Mouse (Mus musculus): Measurements from ENCODE around the gene Acsf3.

GRCm38 (mm10) chr8:122752111-122752721, 23.1 kb upstream of the Acsf3 start:
- TF ChIP-seq CTCF (IDR thresholded peaks at IDR 0.05 in 2 of 3, conservative IDR thresholded peaks at IDR 0.05 in 1 of 3; ENCODE audit: control insufficient read depth in 1 of 3, insufficient read depth in 1 of 3, low read depth in 2 of 3, low read length in 3 of 3, poor library complexity in 1 of 3, severe bottlenecking in 1 of 3) = no peak
- no peak for TF ChIP-seq MXI1 (IDR thresholded peaks at IDR 0.05; ENCODE audit: low read depth, low read length)
- TF ChIP-seq E2F4 (IDR thresholded peaks at IDR 0.05; ENCODE audit: borderline replicate concordance, low read depth, low read length) = no peak
- TF ChIP-seq USF1 (IDR thresholded peaks at IDR 0.05; ENCODE audit: low read depth, low read length) = no peak
- no peak for TF ChIP-seq EP300 (IDR thresholded peaks at IDR 0.05; ENCODE audit: low read depth in 1 of 2, low read length in 2 of 2)
- no peak for TF ChIP-seq RCOR1 (IDR thresholded peaks at IDR 0.05; ENCODE audit: low read depth, low read length)
- TF ChIP-seq MAFK (IDR thresholded peaks at IDR 0.05; ENCODE audit: borderline replicate concordance, low read depth, low read length) = no peak

All from MEL (cell line).